Mouse (Mus musculus): Measurements from ENCODE around the gene Cyth4. TPM values are rescaled to one million over a fixed set of nuclear protein-coding genes. Genes with fewer than 3 reads are reported as not detected.
A peak's percentile ranks its signal among the peaks of the same experiment; 100 is the strongest.

Cyth4 gene
- total RNA-seq, 2 experiments from 2014 or later = 2.9 to 3.3 TPM

- intact Hi-C loops (cut with DNase I; ENCODE audit: low total_unique reads) = no loop called here
- DNase-seq = peak; percentile 35
Measured at GRCm38 (mm10) chr15:78606059-78606458, 9.2 kb downstream of the Cyth4 start.

- DNase-seq = no peak
- intact Hi-C loops (cut with DNase I; ENCODE audit: low total_unique reads) = no loop called here
Measured at GRCm38 (mm10) chr15:78607463-78607862, 10.6 kb downstream of the Cyth4 start.

- intact Hi-C loops (cut with DNase I; ENCODE audit: low total_unique reads) = no loop called here
- no peak for DNase-seq
Measured at GRCm38 (mm10) chr15:78610705-78611462, 14.0 kb downstream of the Cyth4 start.

GRCm38 (mm10) chr15:78614536-78614935 lies 17.7 kb downstream of the Cyth4 start:
- intact Hi-C loops (cut with DNase I; ENCODE audit: low total_unique reads) = no loop called here
- DNase-seq = no peak

- intact Hi-C loops (cut with DNase I; ENCODE audit: low total_unique reads) = no loop called here
- DNase-seq = no peak
Measured at GRCm38 (mm10) chr15:78616973-78617372, 20.1 kb downstream of the Cyth4 start.

- peak; percentile 60 for DNase-seq
- intact Hi-C loops (cut with DNase I; ENCODE audit: low total_unique reads) = no loop called here
Measured at GRCm38 (mm10) chr15:78623426-78623825, 26.6 kb downstream of the Cyth4 start.

- DNase-seq = peak; percentile 77
- intact Hi-C loops (cut with DNase I; ENCODE audit: low total_unique reads) = no loop called here
Measured at GRCm38 (mm10) chr15:78624431-78624950, 27.6 kb downstream of the Cyth4 start.

- no peak for DNase-seq
- intact Hi-C loops (cut with DNase I; ENCODE audit: low total_unique reads) = loop anchor here (5.0 kb wide), 2 partner anchors 97 to 117 kb away; no protein-coding TSS in a partner anchor
Measured at GRCm38 (mm10) chr15:78624961-78625360, 28.1 kb downstream of the Cyth4 start.

- intact Hi-C loops (cut with DNase I; ENCODE audit: low total_unique reads) = loop anchor here (5.0 kb wide), 2 partner anchors 96 to 116 kb away; no protein-coding TSS in a partner anchor
- no peak for DNase-seq
Measured at GRCm38 (mm10) chr15:78626285-78626684, 29.4 kb downstream of the Cyth4 start.

GRCm38 (mm10) chr15:78632387-78632786 lies 35.5 kb downstream of the Cyth4 start:
- DNase-seq = no peak
- intact Hi-C loops (cut with DNase I; ENCODE audit: low total_unique reads) = no loop called here

GRCm38 (mm10) chr15:78633413-78633812 lies 36.6 kb downstream of the Cyth4 start:
- no peak for DNase-seq
- intact Hi-C loops (cut with DNase I; ENCODE audit: low total_unique reads) = no loop called here

GRCm38 (mm10) chr15:78634095-78634737 lies 37.4 kb downstream of the Cyth4 start:
- intact Hi-C loops (cut with DNase I; ENCODE audit: low total_unique reads) = no loop called here
- DNase-seq = no peak

- peak; percentile 69 for DNase-seq
Measured at GRCm38 (mm10) chr15:78635231-78635630, 38.4 kb downstream of the Cyth4 start.

GRCm38 (mm10) chr15:78643633-78644032 lies 46.8 kb downstream of the Cyth4 start:
- intact Hi-C loops (cut with DNase I; ENCODE audit: low total_unique reads) = no loop called here
- DNase-seq = no peak

More at GRCm38 (mm10) chr15:78635231-78635630, 38.4 kb downstream of the Cyth4 start:
- intact Hi-C loops (cut with DNase I; ENCODE audit: low total_unique reads) = no loop called here

GRCm38 (mm10) chr15:78644606-78645005 lies 47.8 kb downstream of the Cyth4 start:
- intact Hi-C loops (cut with DNase I; ENCODE audit: low total_unique reads) = no loop called here
- no peak for DNase-seq

GRCm38 (mm10) chr15:78647746-78648145 lies 50.9 kb downstream of the Cyth4 start:
- no peak for DNase-seq
- intact Hi-C loops (cut with DNase I; ENCODE audit: low total_unique reads) = no loop called here

- intact Hi-C loops (cut with DNase I; ENCODE audit: low total_unique reads) = no loop called here
- no peak for DNase-seq
Measured at GRCm38 (mm10) chr15:78651169-78651568, 54.3 kb downstream of the Cyth4 start.

GRCm38 (mm10) chr15:78664268-78664667 lies 67.4 kb downstream of the Cyth4 start:
- DNase-seq = no peak
- intact Hi-C loops (cut with DNase I; ENCODE audit: low total_unique reads) = no loop called here

- intact Hi-C loops (cut with DNase I; ENCODE audit: low total_unique reads) = no loop called here
- no peak for DNase-seq
Measured at GRCm38 (mm10) chr15:78669221-78669871, 72.5 kb downstream of the Cyth4 start.

- intact Hi-C loops (cut with DNase I; ENCODE audit: low total_unique reads) = no loop called here
- peak; percentile 31 for DNase-seq
Measured at GRCm38 (mm10) chr15:78670341-78670740, 73.5 kb downstream of the Cyth4 start.
